Mouse (Mus musculus) limb, embryonic 11.5 days (tissue): Measurements from ENCODE around the gene Tuba1b. TPM values are rescaled to one million over a fixed set of nuclear protein-coding genes. Genes with fewer than 3 reads are reported as not detected.

Experiments
- ATAC-seq: fragments of 200-750 bp; cut with Nextera tagmentation; 2 replicates; pipeline ENCODE4 v1.8.0; 2017; ENCODE audit warnings: low read depth; ENCODE audit not compliant: insufficient number of reproducible peaks, low FRiP score, low TSS enrichment
- DNase-seq: peaks from one replicate; pipeline ENCODE4 v3.0.0-alpha.2; 2015; ENCODE audit warnings: low spot score
- H3K27ac ChIP-seq: fragments of 300-500 bp; sonication (generic); replicated peaks from 2 replicates; pipeline ENCODE4 v1.5.1; 2014; ENCODE audit warnings: low read depth, mild to moderate bottlenecking, low read length
- H3K27me3 ChIP-seq: fragments of 300-500 bp; sonication (generic); 2 replicates; pipeline ENCODE4 v1.6.1; 2014; ENCODE audit warnings: mild to moderate bottlenecking, low read length, mixed read lengths; ENCODE audit not compliant: control insufficient read depth, insufficient read depth
- H3K36me3 ChIP-seq: fragments of 300-500 bp; sonication (generic); 2 replicates; pipeline ENCODE4 v1.6.1; 2014; ENCODE audit warnings: mild to moderate bottlenecking, low read length, moderate library complexity, mixed read lengths; ENCODE audit not compliant: control insufficient read depth, insufficient read depth
- H3K4me1 ChIP-seq: fragments of 300-500 bp; sonication (generic); 2 replicates; pipeline ENCODE4 v1.6.1; 2014; ENCODE audit warnings: low read length, mixed read lengths; ENCODE audit not compliant: control insufficient read depth, insufficient read depth
- H3K4me2 ChIP-seq: fragments of 300-500 bp; sonication (generic); 2 replicates; pipeline ENCODE4 v1.6.1; 2014; ENCODE audit warnings: low read depth, mild to moderate bottlenecking, moderate library complexity; ENCODE audit not compliant: severe bottlenecking
- H3K4me3 ChIP-seq: fragments of 300-500 bp; sonication (generic); 2 replicates; pipeline ENCODE4 v1.5.1; 2014; ENCODE audit warnings: low read depth, low read length
- H3K9ac ChIP-seq: fragments of 300-500 bp; sonication (generic); 2 replicates; pipeline ENCODE4 v1.6.1; 2014; ENCODE audit warnings: mild to moderate bottlenecking, low read length
- H3K9me3 ChIP-seq: fragments of 300-500 bp; sonication (generic); 2 replicates; pipeline ENCODE4 v1.6.1; 2016; ENCODE audit warnings: low read length; ENCODE audit not compliant: control insufficient read depth
- WGBS: fragments of 180-500 bp; shearing (Covaris S2); extraction: QIAGEN DNeasy Blood & Tissue Kit; methylation state at CpG from one replicate; pipeline ENCODE4 v1.1.7; 2014; 5-methylcytosine and 5-hydroxymethylcytosine counted together
- polyA plus RNA-seq: library from polyadenylated mRNA; unstranded; fragments of >200 nt; fragmentation: Nextera tagmentation; extraction: Ambion mirVana; gene quantifications from 2 replicates; pipeline ENCODE4 v1.2.1, GENCODE M21; 2014

Gene Tuba1b
- polyA plus RNA-seq, 1 experiment from 2014 or later = 2,358 TPM

GRCm38 (mm10) chr15:98901530-98901929 is 32.8 kb downstream of the Tuba1b start:
- WGBS = 57% methylated on average over 1 of the region's 1 CpGs
- no peak for ATAC-seq
- H3K4me3 ChIP-seq = no peak overlapping the region
- no peak overlapping the region for H3K4me2 ChIP-seq
- H3K9me3 ChIP-seq = peaks cover 4% of the 10 kb centered on the region; the same call in 1 of the 2 replicates
- H3K27me3 ChIP-seq = peaks cover 29% of the 10 kb centered on the region
- no peak overlapping the region for H3K27ac ChIP-seq
- no peak for DNase-seq
- peaks cover 10% of the 10 kb centered on the region for H3K4me1 ChIP-seq
- no peak overlapping the region for H3K9ac ChIP-seq
- H3K36me3 ChIP-seq = peaks cover 10% of the 10 kb centered on the region; the same call in 1 of the 2 replicates

- Histone ChIP-seq H3K27me3 (peaks cover 62% of the 10 kb centered on the region), H3K36me3 (no peaks in the 10 kb centered on the region; the same call in 1 of the 2 replicates), H3K9me3 (peaks cover 4% of the 10 kb centered on the region; the same call in 1 of the 2 replicates), H3K4me2 (peak within 1 kb of the TSS; percentile 38), H3K4me1 (peaks cover 25% of the 10 kb centered on the region), H3K27ac (no peak within 1 kb of the TSS), H3K9ac (no peak within 1 kb of the TSS), H3K4me3 (peak within 1 kb of the TSS; percentile 21)
- DNase-seq (peak; percentile 53), ATAC-seq (no peak)
- 1% methylated on average over 41 of the region's 41 CpGs for WGBS
These were observed 36.2 kb downstream of the Tuba1b start, which contains the start of gene Dhh for GRCm38 (mm10) chr15:98897928-98898800. Dhh (minus strand) TSS chr15:98898540.

GRCm38 (mm10) chr15:98897495-98897894 is 36.9 kb downstream of the Tuba1b start:
- 0% methylated on average over 10 of the region's 10 CpGs for WGBS
- Histone ChIP-seq H3K4me3 (no peak overlapping the region), H3K4me2 (peak overlapping the region; percentile 38), H3K27ac (no peak overlapping the region), H3K9me3 (peaks cover 4% of the 10 kb centered on the region; the same call in 1 of the 2 replicates), H3K9ac (no peak overlapping the region), H3K4me1 (peaks cover 25% of the 10 kb centered on the region), H3K36me3 (no peaks in the 10 kb centered on the region), H3K27me3 (peaks cover 69% of the 10 kb centered on the region)
- no peak for ATAC-seq
- peak; percentile 40 for DNase-seq

GRCm38 (mm10) chr15:98895635-98896589 is 38.5 kb downstream of the Tuba1b start:
- H3K4me2 ChIP-seq = peak overlapping the region; percentile 50
- H3K36me3 ChIP-seq = no peaks in the 10 kb centered on the region
- H3K4me3 ChIP-seq = peak overlapping the region; percentile 24
- peaks cover 25% of the 10 kb centered on the region for H3K4me1 ChIP-seq
- H3K9me3 ChIP-seq = peaks cover 4% of the 10 kb centered on the region; the same call in 1 of the 2 replicates
- WGBS = under 1% methylated on average over 41 of the region's 41 CpGs
- peak overlapping the region; percentile 32; the same call in 1 of the 2 replicates for H3K9ac ChIP-seq
- DNase-seq (peak; percentile 70), ATAC-seq (no peak)
- no peak overlapping the region for H3K27ac ChIP-seq
- peaks cover 76% of the 10 kb centered on the region for H3K27me3 ChIP-seq

GRCm38 (mm10) chr15:98894746-98895634 is 39.4 kb downstream of the Tuba1b start:
- Histone ChIP-seq H3K9ac (peak overlapping the region; percentile 32; the same call in 1 of the 2 replicates), H3K36me3 (no peaks in the 10 kb centered on the region), H3K4me3 (peak overlapping the region; percentile 44), H3K4me1 (peaks cover 25% of the 10 kb centered on the region), H3K4me2 (peak overlapping the region; percentile 98), H3K27me3 (peaks cover 76% of the 10 kb centered on the region), H3K27ac (no peak overlapping the region), H3K9me3 (peaks cover 4% of the 10 kb centered on the region; the same call in 1 of the 2 replicates)
- DNase-seq = peak; percentile 64
- WGBS = 2% methylated on average over 38 of the region's 38 CpGs
- no peak for ATAC-seq

- Histone ChIP-seq H3K4me3 (peak within 1 kb of the TSS; percentile 44), H3K4me2 (peak within 1 kb of the TSS; percentile 98), H3K9me3 (peaks cover 4% of the 10 kb centered on the region; the same call in 1 of the 2 replicates), H3K27me3 (peaks cover 73% of the 10 kb centered on the region), H3K4me1 (peaks cover 25% of the 10 kb centered on the region), H3K36me3 (no peaks in the 10 kb centered on the region), H3K9ac (peak within 1 kb of the TSS; percentile 49), H3K27ac (no peak within 1 kb of the TSS)
- ATAC-seq (no peak), DNase-seq (peak; percentile 72)
- under 1% methylated on average over 77 of the region's 77 CpGs for WGBS
These were observed 40.2 kb downstream of the Tuba1b start, which contains the start of gene Rhebl1 for GRCm38 (mm10) chr15:98893940-98894745. Rhebl1 (minus strand) TSS chr15:98894540.

GRCm38 (mm10) chr15:98893036-98893435 is 41.3 kb downstream of the Tuba1b start:
- H3K27ac ChIP-seq = no peak overlapping the region
- no peak overlapping the region for H3K4me3 ChIP-seq
- DNase-seq = no peak
- ATAC-seq = no peak
- H3K27me3 ChIP-seq = peaks cover 62% of the 10 kb centered on the region
- peaks cover 2% of the 10 kb centered on the region; the same call in 1 of the 2 replicates for H3K9me3 ChIP-seq
- H3K4me1 ChIP-seq = peaks cover 20% of the 10 kb centered on the region
- no peaks in the 10 kb centered on the region for H3K36me3 ChIP-seq
- H3K9ac ChIP-seq = no peak overlapping the region
- H3K4me2 ChIP-seq = no peak overlapping the region
- 50% methylated on average over 4 of the region's 4 CpGs for WGBS
